22 mouse cellular contexts compared by ENCODE assay signal in the genomic region with DNA sequence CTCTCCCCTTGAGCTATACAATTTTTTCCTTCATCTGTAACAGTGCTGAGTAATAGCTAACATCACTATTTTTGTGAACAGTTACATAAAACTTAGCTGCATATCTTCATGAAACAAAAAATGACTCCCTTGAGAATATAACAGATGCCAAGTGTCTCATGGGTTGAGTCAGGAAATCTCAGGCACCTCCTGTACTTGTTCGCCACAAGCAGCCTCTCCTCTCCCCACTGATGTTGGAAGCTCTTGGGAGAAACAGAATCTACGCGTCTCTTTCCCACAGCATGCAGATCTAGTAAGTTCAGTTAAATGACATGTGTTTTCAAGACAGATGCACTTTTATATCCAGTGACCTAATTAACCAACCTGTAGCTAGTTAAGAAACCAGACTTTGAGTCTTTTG. TPM values are rescaled to one million over a fixed set of nuclear protein-coding genes. Genes with fewer than 3 reads are reported as not detected.
A peak's percentile ranks its signal among the peaks of the same experiment; 100 is the strongest.
DNase-seq lines count a peak whose midpoint lies in the region; ATAC-seq and TF ChIP-seq lines count a peak whose summit lies in the region.
"Had no signal": no experiment of that assay in that cellular context is flagged by ENCODE, and none has a peak within 500 bp of the region (broad histone marks: within the 10 kb centered on the region; RNA-seq: fewer than 3 reads in every experiment).

No protein-coding gene starts in this region.

- TF ChIP-seq POLR2A in kidney, adult 2 months (IDR thresholded peaks at IDR 0.05; ENCODE audit: low read depth, low read length): no peak

- H3K27ac ChIP-seq in layer of hippocampus, adult 2 months: peak overlapping the region; percentile 77
- H3K27ac ChIP-seq in kidney, adult 2 months (ENCODE audit: insufficient read depth, low read depth, low read length): no peak overlapping the region
- H3K27ac ChIP-seq: embryonic facial prominence, embryonic 10.5 days; forebrain, embryonic 13.5 days; gastrocnemius, adult 2 months; heart, adult 2 months; heart, embryonic 15.5 days; hindbrain, embryonic 13.5 days; hindbrain, postnatal 0 days had no signal

- 87% methylated on average over 3 of the region's 3 CpGs for WGBS in kidney, adult 2 months

- H3K36me3 ChIP-seq in kidney, adult 2 months (ENCODE audit: control insufficient read depth, insufficient read depth, low read length): peaks cover 6% of the 10 kb centered on the region

- no peaks in the 10 kb centered on the region for H3K4me1 ChIP-seq in kidney, adult 2 months (ENCODE audit: control insufficient read depth, insufficient read depth, low read length)
- H3K4me1 ChIP-seq: embryonic facial prominence, embryonic 10.5 days; forebrain, embryonic 13.5 days; heart, embryonic 15.5 days; hindbrain, embryonic 13.5 days had no signal

- ATAC-seq in frontal cortex, adult (ENCODE audit: low TSS enrichment): peak; percentile 92
- ATAC-seq: activated CD4-positive, CD25-positive, alpha-beta regulatory T cell, adult 4 months; forebrain, embryonic 13.5 days; hindbrain, postnatal 0 days; Patski had no signal

- no peak for TF ChIP-seq CTCF in layer of hippocampus, adult 2 months (conservative IDR thresholded peaks at IDR 0.05)
- no peak for TF ChIP-seq CTCF in kidney, adult 2 months (conservative IDR thresholded peaks at IDR 0.05; ENCODE audit: insufficient read depth, insufficient read length, low read depth, low read length)

- no peak overlapping the region for H3K4me3 ChIP-seq in layer of hippocampus, adult 2 months
- no peak overlapping the region for H3K4me3 ChIP-seq in kidney, adult 2 months (ENCODE audit: insufficient read depth, low read depth, low read length)
- H3K4me3 ChIP-seq: embryonic facial prominence, embryonic 10.5 days; forebrain, embryonic 13.5 days; gastrocnemius, adult 2 months; heart, adult 2 months; heart, embryonic 15.5 days; hindbrain, embryonic 13.5 days had no signal

- H3K27me3 ChIP-seq in kidney, adult 2 months (replicated peaks; ENCODE audit: control insufficient read depth, insufficient read depth, low read length): no peaks in the 10 kb centered on the region
- H3K27me3 ChIP-seq: forebrain, embryonic 13.5 days; heart, embryonic 15.5 days; hindbrain, embryonic 13.5 days; Patski had no signal

- no peak for DNase-seq in frontal cortex, postnatal 10 days (ENCODE audit: low spot score in 2 of 2)
- peak in 1 of 2 experiments; percentile 54 for DNase-seq in layer of hippocampus, adult 2 months (ENCODE audit: low spot score in 2 of 2)
- no peak for DNase-seq in layer of hippocampus, adult 11-12 months (ENCODE audit: low spot score)
- DNase-seq in right cerebral cortex, adult 18-20 months: peak; percentile 57
- no peak for DNase-seq in right cerebral cortex, postnatal 25 days
- DNase-seq in lung, adult 18-20 months: no peak
- DNase-seq in kidney, adult 2 months: no peak
- DNase-seq: adrenal gland, adult 2 months; adrenal gland, postnatal 25 days; cerebellum, adult 2 months; gastrocnemius, adult 2 months; gastrocnemius, postnatal 25 days; heart, adult 2 months; heart, postnatal 14 days had no signal

RNA-seq across cellular contexts. Expression of a gene that starts 44.8 kb away (rescaled TPM):
- total RNA-seq in layer of hippocampus, adult 2 months (2021): 10 to 100 TPM; 55.5 to 60.2 TPM
- 13.5 and 16.9 TPM in 2 replicates for polyA plus RNA-seq in kidney, adult 2 months (2012; rRNA removed)

RNA-seq across cellular contexts. Expression of a gene that starts 45.8 kb away (rescaled TPM):
- 10 to 100 TPM; 57.4 to 62.5 TPM for total RNA-seq in layer of hippocampus, adult 2 months (2021)
- polyA plus RNA-seq in kidney, adult 2 months (2012; rRNA removed): 9.6 and 10.1 TPM in 2 replicates
